ENCODE assay signal across 12 mouse cellular contexts in the genomic region with DNA sequence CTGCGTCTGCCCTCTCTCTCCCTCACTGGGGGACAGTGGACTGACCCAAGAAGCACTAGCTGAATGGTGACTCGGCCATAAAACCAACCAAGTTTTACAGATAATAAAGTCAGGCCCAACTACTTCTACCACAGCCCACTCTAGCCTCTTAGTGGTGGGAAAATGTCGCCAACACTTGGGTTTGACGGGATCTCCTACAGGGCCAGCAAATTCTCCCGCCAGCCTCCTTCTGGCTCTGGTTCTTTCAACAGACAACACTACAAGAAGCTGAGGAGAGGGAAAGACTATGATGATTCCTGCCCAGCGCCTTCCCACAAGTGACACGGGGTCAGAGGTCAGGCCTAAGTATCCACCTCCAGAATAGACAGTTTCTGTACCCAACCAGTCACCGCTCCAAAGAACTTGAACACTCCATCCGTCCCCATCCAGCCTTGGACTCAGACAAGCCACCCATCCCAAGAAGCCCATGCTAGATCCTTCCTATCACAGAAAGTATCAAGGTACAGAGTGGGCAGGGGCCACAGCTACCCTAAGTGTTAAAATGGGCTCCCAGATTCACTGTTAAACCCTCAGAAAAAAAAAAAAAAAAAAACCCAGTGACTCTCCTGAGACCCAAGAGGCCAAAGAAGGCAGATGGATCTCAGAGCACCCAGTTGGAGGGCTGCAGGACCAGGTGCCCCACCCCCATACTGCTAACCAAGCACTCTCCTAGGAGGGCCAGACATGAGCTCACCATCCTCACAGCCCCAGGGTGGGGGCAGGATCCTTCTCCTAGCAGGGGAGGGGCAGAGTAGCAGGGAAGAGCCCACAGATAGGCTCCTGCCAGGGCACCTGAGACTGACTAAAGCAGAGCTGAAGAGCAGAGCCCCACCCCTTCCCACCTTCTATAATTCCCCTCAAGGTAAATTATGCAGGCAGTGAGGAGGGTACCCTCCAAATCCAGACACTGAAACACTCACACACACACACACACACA. TPM values are rescaled to one million over a fixed set of nuclear protein-coding genes. Genes with fewer than 3 reads are reported as not detected.
A peak's percentile ranks its signal among the peaks of the same experiment; 100 is the strongest.
DNase-seq lines count a peak whose midpoint lies in the region; ATAC-seq and TF ChIP-seq lines count a peak whose summit lies in the region.
"Had no signal": no experiment of that assay in that cellular context is flagged by ENCODE, and none has a peak within 500 bp of the region (broad histone marks: within the 10 kb centered on the region; RNA-seq: fewer than 3 reads in every experiment).

No protein-coding gene starts in this region.

- no peak for TF ChIP-seq POLR2A in brain, embryonic 14.5 days (IDR thresholded peaks at IDR 0.05; ENCODE audit: borderline replicate concordance, extremely low read depth, insufficient read depth, insufficient read length, poor library complexity, severe bottlenecking)
- TF ChIP-seq POLR2A in heart, adult 2 months (IDR thresholded peaks at IDR 0.05; ENCODE audit: insufficient read depth, low read depth, low read length) = no peak

- ATAC-seq in embryonic facial prominence, embryonic 15.5 days (ENCODE audit: insufficient number of reproducible peaks, low FRiP score, low TSS enrichment, low read depth) = 0 out of 2 replicates have a peak, but pooled peaks have one; percentile 48
- no peak for ATAC-seq in hindbrain, postnatal 0 days
- ATAC-seq in neural tube, embryonic 12.5 days (ENCODE audit: low FRiP score, low read depth) = no peak

- peak overlapping the region; percentile 84 for H3K27ac ChIP-seq in embryonic facial prominence, embryonic 15.5 days (replicated peaks)
- H3K27ac ChIP-seq in hindbrain, postnatal 0 days = peak overlapping the region; percentile 71; the same call in 1 of the 2 replicates
- H3K27ac ChIP-seq in neural tube, embryonic 12.5 days = peak overlapping the region; percentile 90; the same call in 1 of the 2 replicates
- no peak overlapping the region for H3K27ac ChIP-seq in heart, adult 2 months
- H3K27ac ChIP-seq: left cerebral cortex, adult 2 months had no signal

- H3K36me3 ChIP-seq in embryonic facial prominence, embryonic 15.5 days = no peaks in the 10 kb centered on the region
- H3K36me3 ChIP-seq in hindbrain, postnatal 0 days (ENCODE audit: insufficient read depth, low read length) = no peaks in the 10 kb centered on the region
- H3K36me3 ChIP-seq in neural tube, embryonic 12.5 days = peaks cover 11% of the 10 kb centered on the region; the same call in 1 of the 2 replicates
- H3K36me3 ChIP-seq in heart, adult 2 months (ENCODE audit: control insufficient read depth, insufficient read depth, low read length) = no peaks in the 10 kb centered on the region
- H3K36me3 ChIP-seq: G1E had no signal

- no peak for TF ChIP-seq EP300 in heart, adult 2 months (IDR thresholded peaks at IDR 0.05; ENCODE audit: insufficient read depth, low read depth, low read length)

- no peak for TF ChIP-seq CTCF in brain, embryonic 14.5 days (IDR thresholded peaks at IDR 0.05; ENCODE audit: borderline replicate concordance, extremely low read depth, insufficient read depth, insufficient read length)
- TF ChIP-seq CTCF in hindbrain, postnatal 0 days (IDR thresholded peaks at IDR 0.05; ENCODE audit: low read depth) = no peak
- no peak for TF ChIP-seq CTCF in heart, adult 2 months (IDR thresholded peaks at IDR 0.05)

- H3K9ac ChIP-seq in embryonic facial prominence, embryonic 15.5 days = no peak overlapping the region
- no peak overlapping the region for H3K9ac ChIP-seq in hindbrain, postnatal 0 days (replicated peaks; ENCODE audit: low read length)
- no peak overlapping the region; the same call in 1 of the 2 replicates for H3K9ac ChIP-seq in neural tube, embryonic 12.5 days
- no peak overlapping the region for H3K9ac ChIP-seq in heart, adult 2 months (ENCODE audit: low read depth, low read length)

- no peak overlapping the region for H3K4me2 ChIP-seq in embryonic facial prominence, embryonic 15.5 days (replicated peaks)
- H3K4me2 ChIP-seq in hindbrain, postnatal 0 days (ENCODE audit: low read depth, low read length) = no peak overlapping the region
- peak overlapping the region; percentile 55 for H3K4me2 ChIP-seq in neural tube, embryonic 12.5 days (replicated peaks)

- 0 out of 2 replicates have a peak overlapping the region, but pooled peaks have one; percentile 8 for H3K4me3 ChIP-seq in embryonic facial prominence, embryonic 15.5 days (replicated peaks)
- H3K4me3 ChIP-seq in hindbrain, postnatal 0 days (ENCODE audit: low read length) = no peak overlapping the region
- H3K4me3 ChIP-seq in neural tube, embryonic 12.5 days = no peak overlapping the region
- no peak overlapping the region for H3K4me3 ChIP-seq in heart, adult 2 months
- H3K4me3 ChIP-seq: left cerebral cortex, adult 2 months had no signal

- WGBS in embryonic facial prominence, embryonic 15.5 days = 83% methylated on average over 9 of the region's 9 CpGs
- WGBS in hindbrain, postnatal 0 days = 57% methylated on average over 9 of the region's 9 CpGs
- 62% methylated on average over 9 of the region's 9 CpGs for WGBS in neural tube, embryonic 12.5 days
- 95% methylated on average over 9 of the region's 9 CpGs for WGBS in heart, adult 2 months

- H3K27me3 ChIP-seq in embryonic facial prominence, embryonic 15.5 days = no peaks in the 10 kb centered on the region
- no peaks in the 10 kb centered on the region for H3K27me3 ChIP-seq in hindbrain, postnatal 0 days (ENCODE audit: insufficient read depth, low read length)
- no peaks in the 10 kb centered on the region for H3K27me3 ChIP-seq in neural tube, embryonic 12.5 days (replicated peaks)
- H3K27me3 ChIP-seq in heart, adult 2 months (ENCODE audit: control insufficient read depth, insufficient read depth, low read length) = no peaks in the 10 kb centered on the region

- no peaks in the 10 kb centered on the region for H3K9me3 ChIP-seq in embryonic facial prominence, embryonic 15.5 days (replicated peaks)
- H3K9me3 ChIP-seq in hindbrain, postnatal 0 days (ENCODE audit: low read length) = no peaks in the 10 kb centered on the region
- no peaks in the 10 kb centered on the region for H3K9me3 ChIP-seq in neural tube, embryonic 12.5 days
- H3K9me3 ChIP-seq: G1E had no signal

- H3K4me1 ChIP-seq in embryonic facial prominence, embryonic 15.5 days = peaks cover 72% of the 10 kb centered on the region
- H3K4me1 ChIP-seq in hindbrain, postnatal 0 days (ENCODE audit: insufficient read depth, low read length) = peaks cover 48% of the 10 kb centered on the region
- H3K4me1 ChIP-seq in neural tube, embryonic 12.5 days = peaks cover 96% of the 10 kb centered on the region
- H3K4me1 ChIP-seq in heart, adult 2 months (ENCODE audit: control insufficient read depth, insufficient read depth, low read length) = peaks cover 3% of the 10 kb centered on the region; the same call in 1 of the 2 replicates

- H3K79me2 ChIP-seq in heart, adult 2 months (replicated peaks; ENCODE audit: control insufficient read depth, insufficient read depth, low read length) = no peaks in the 10 kb centered on the region

- peak; percentile 45 for DNase-seq in brain, embryonic 14.5 days (ENCODE audit: low read depth)
- no peak for DNase-seq in hindbrain, postnatal 0 days (ENCODE audit: low spot score)
- DNase-seq in adrenal gland, postnatal 10 days = no peak
- DNase-seq in adrenal gland, adult 2 months = no peak
- DNase-seq in heart, adult 2 months = no peak
- DNase-seq: kidney, postnatal 10 days had no signal

- intact Hi-C loops in heart, adult 2 months (cut with DNase I) = no loop called here

RNA-seq across cellular contexts. Expression of gene Vangl2, which starts 9.6 kb away (rescaled TPM):
- polyA plus RNA-seq in brain, embryonic 14.5 days (2012; rRNA removed) = 61.5 and 87.3 TPM in 2 replicates
- polyA plus RNA-seq in embryonic facial prominence, embryonic 15.5 days (2015; fragmentation: Nextera tagmentation; extraction: Ambion mirVana) = 20.1 and 22.7 TPM in 2 replicates
- 86.6 and 117 TPM in 2 replicates for total RNA-seq in hindbrain, postnatal 0 days (2014; rRNA removed)
- polyA plus RNA-seq in hindbrain, postnatal 0 days (2015; fragmentation: Nextera tagmentation; extraction: Ambion mirVana) = 33.0 and 36.5 TPM in 2 replicates
- 66.0 and 69.7 TPM in 2 replicates for polyA plus RNA-seq in neural tube, embryonic 12.5 days (2016; fragmentation: Nextera tagmentation; extraction: Ambion mirVana)
- 10 to 100 TPM in 1 of 2 experiments, 1 to 10 TPM in 1; 6.3 to 10.6 TPM for total RNA-seq in adrenal gland, postnatal 10 days (2021)
- total RNA-seq in adrenal gland, adult 2 months (2021) = 1 to 10 TPM; 1.7 to 6.2 TPM
- polyA plus RNA-seq in adrenal gland, adult 2 months (2012; rRNA removed) = 2.9 and 3.6 TPM in 2 replicates
- total RNA-seq in heart, adult 2 months (2021) = 1 to 10 TPM; 1.3 TPM
- 1.3 and 1.9 TPM in 2 replicates for polyA plus RNA-seq in heart, adult 2 months (2012; rRNA removed)
- polyA plus RNA-seq: G1E had no signal

RNA-seq across cellular contexts. Expression of gene Nhlh1, which starts 38.7 kb away (rescaled TPM):
- polyA plus RNA-seq in brain, embryonic 14.5 days (2012; rRNA removed) = 14.8 and 19.3 TPM in 2 replicates
- 2.1 and 2.7 TPM in 2 replicates for polyA plus RNA-seq in embryonic facial prominence, embryonic 15.5 days (2015; fragmentation: Nextera tagmentation; extraction: Ambion mirVana)
- 13.3 and 17.3 TPM in 2 replicates for total RNA-seq in hindbrain, postnatal 0 days (2014; rRNA removed)
- polyA plus RNA-seq in hindbrain, postnatal 0 days (2015; fragmentation: Nextera tagmentation; extraction: Ambion mirVana) = 2.3 and 2.4 TPM in 2 replicates
- polyA plus RNA-seq in neural tube, embryonic 12.5 days (2016; fragmentation: Nextera tagmentation; extraction: Ambion mirVana) = 18.2 and 21.7 TPM in 2 replicates
- under 1 TPM in 1 of 2 experiments, not detected in 1; 0.09 TPM for total RNA-seq in adrenal gland, postnatal 10 days (2021)
- total RNA-seq in adrenal gland, adult 2 months (2021) = not detected
- polyA plus RNA-seq in adrenal gland, adult 2 months (2012; rRNA removed) = not detected in 2 replicates
- not detected for total RNA-seq in heart, adult 2 months (2021)
- polyA plus RNA-seq in heart, adult 2 months (2012; rRNA removed) = not detected in 2 replicates
- total RNA-seq: G1E had no signal
- polyA plus RNA-seq: heart, postnatal 0 days; liver, embryonic 16.5 days had no signal
